ENCODE assay signal across 7 mouse cellular contexts in the genomic region with DNA sequence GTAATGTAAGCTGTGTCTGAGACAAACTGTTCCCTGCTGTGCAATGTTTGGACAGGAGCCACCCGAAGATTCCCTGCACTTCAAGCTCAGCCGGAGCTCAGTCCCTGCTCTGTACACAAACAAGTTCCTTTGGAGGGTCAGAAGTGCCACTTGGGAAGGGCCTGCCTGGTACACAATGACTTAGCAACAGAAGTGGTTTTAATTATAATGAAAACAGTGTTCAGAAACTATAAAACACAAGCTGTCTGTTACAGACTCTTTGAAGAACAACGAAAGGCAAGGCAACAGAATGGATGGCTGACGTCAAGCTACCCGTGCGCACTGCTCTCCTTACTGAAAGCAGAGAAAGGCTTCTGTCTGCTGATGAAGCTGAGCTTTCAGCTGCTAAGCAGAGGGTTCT.
DNase-seq lines count a peak whose midpoint lies in the region; ATAC-seq lines count a peak whose summit lies in the region.

No protein-coding gene starts in this region.

- peak overlapping the region; percentile 19; the same call in 1 of the 2 replicates for H3K4me2 ChIP-seq in lung, embryonic 16.5 days (ENCODE audit: low read depth, low read length)
- H3K4me2 ChIP-seq in liver, embryonic 11.5 days: no peak overlapping the region

- H3K27ac ChIP-seq in lung, embryonic 16.5 days (ENCODE audit: low read length): peak overlapping the region; percentile 55
- H3K27ac ChIP-seq in liver, embryonic 11.5 days (ENCODE audit: low read depth, low read length): no peak overlapping the region

- WGBS in lung, embryonic 16.5 days: 9% methylated on average over 6 of the region's 6 CpGs
- WGBS in liver, embryonic 11.5 days: 45% methylated on average over 6 of the region's 6 CpGs

- 0 out of 2 replicates have a peak overlapping the region, but pooled peaks have one; percentile 16 for H3K9ac ChIP-seq in lung, embryonic 16.5 days (ENCODE audit: low read length)
- H3K9ac ChIP-seq in liver, embryonic 11.5 days (ENCODE audit: low read depth, low read length): no peak overlapping the region

- peaks cover 7% of the 10 kb centered on the region; the same call in 1 of the 2 replicates for H3K4me1 ChIP-seq in lung, embryonic 16.5 days (replicated peaks; ENCODE audit: control insufficient read depth, insufficient read depth, low read length)
- peaks cover 8% of the 10 kb centered on the region for H3K4me1 ChIP-seq in liver, embryonic 11.5 days (replicated peaks; ENCODE audit: control insufficient read depth, insufficient read depth, low read length)

- H3K4me3 ChIP-seq in lung, embryonic 16.5 days (ENCODE audit: low read length): no peak overlapping the region
- H3K4me3 ChIP-seq in liver, embryonic 11.5 days (ENCODE audit: low read depth, low read length): no peak overlapping the region

- H3K9me3 ChIP-seq in lung, embryonic 16.5 days (ENCODE audit: control insufficient read depth, low read length): no peaks in the 10 kb centered on the region
- H3K9me3 ChIP-seq in liver, embryonic 11.5 days (ENCODE audit: control insufficient read depth, low read length): no peaks in the 10 kb centered on the region

- DNase-seq in ZHBTc4 (ENCODE audit: low read depth, low spot score): peak; percentile 23
- peak; percentile 84 for DNase-seq in brain, adult 2 months (ENCODE audit: low read depth, low spot score)
- DNase-seq in frontal cortex, postnatal 36 days (ENCODE audit: low spot score in 2 of 2): peak; percentile 47
- peak; percentile 33 to 43 for DNase-seq in kidney, postnatal 36 days
- peak; percentile 28 for DNase-seq in right cerebral cortex, postnatal 25 days
- DNase-seq in liver, embryonic 11.5 days (ENCODE audit: low spot score): no peak

- no peaks in the 10 kb centered on the region for H3K36me3 ChIP-seq in lung, embryonic 16.5 days (ENCODE audit: control insufficient read depth, insufficient read depth, low read length)
- no peaks in the 10 kb centered on the region for H3K36me3 ChIP-seq in liver, embryonic 11.5 days (ENCODE audit: control insufficient read depth, insufficient read depth, low read length)

- H3K27me3 ChIP-seq in lung, embryonic 16.5 days (ENCODE audit: control insufficient read depth, insufficient read depth, low read depth, low read length): no peaks in the 10 kb centered on the region
- H3K27me3 ChIP-seq in liver, embryonic 11.5 days (replicated peaks; ENCODE audit: control insufficient read depth, insufficient read depth, low read length): no peaks in the 10 kb centered on the region

- ATAC-seq in lung, embryonic 16.5 days (ENCODE audit: low read depth): peak; percentile 72
- no peak for ATAC-seq in liver, embryonic 11.5 days (replicated peaks; ENCODE audit: low FRiP score)
